Mouse (Mus musculus) hindbrain, postnatal 0 days (tissue): ENCODE measurements at regions not wholly inside any gene's neighbourhood (a gene's known extent, or its start where the extent isn't known, plus 50 kb on each side); places are given as distances from the start of the nearest gene placed in this dataset.

ENCODE experiments used
- ATAC-seq: fragments of 200-750 bp; cut with Nextera tagmentation; 2 replicates; pipeline ENCODE4 v1.8.0; 2017; ENCODE audit warnings: mild to moderate bottlenecking, moderate TSS enrichment, moderate library complexity
- DNase-seq: peaks from one replicate; pipeline ENCODE4 v3.0.0-alpha.2; 2015; ENCODE audit warnings: low spot score
- H3K27ac ChIP-seq: fragments of 300-500 bp; sonication (generic); 2 replicates; pipeline ENCODE4 v1.5.1; 2014; ENCODE audit warnings: mild to moderate bottlenecking
- H3K27me3 ChIP-seq: fragments of 300-500 bp; sonication (generic); 2 replicates; pipeline ENCODE4 v1.6.1; 2014; ENCODE audit warnings: low read length, mixed read lengths; ENCODE audit not compliant: insufficient read depth
- H3K36me3 ChIP-seq: fragments of 300-500 bp; sonication (generic); 2 replicates; pipeline ENCODE4 v1.6.1; 2014; ENCODE audit warnings: low read length, mixed read lengths; ENCODE audit not compliant: insufficient read depth
- H3K4me1 ChIP-seq: fragments of 300-500 bp; sonication (generic); 2 replicates; pipeline ENCODE4 v1.6.1; 2014; ENCODE audit warnings: antibody characterized with exemption, low read length, mixed read lengths; ENCODE audit not compliant: insufficient read depth
- H3K4me2 ChIP-seq: fragments of 300-500 bp; sonication (generic); 2 replicates; pipeline ENCODE4 v1.6.1; 2014; ENCODE audit warnings: low read depth, mild to moderate bottlenecking, low read length, moderate library complexity, mixed read lengths
- H3K4me3 ChIP-seq: fragments of 300-500 bp; sonication (generic); 2 replicates; pipeline ENCODE4 v1.5.1; 2014; ENCODE audit warnings: low read length
- H3K9ac ChIP-seq: fragments of 300-500 bp; sonication (generic); replicated peaks from 2 replicates; pipeline ENCODE4 v1.6.1; 2014; ENCODE audit warnings: mild to moderate bottlenecking, low read length, moderate library complexity, mixed read lengths
- H3K9me3 ChIP-seq: fragments of 300-500 bp; sonication (generic); 2 replicates; pipeline ENCODE4 v1.6.1; 2016; ENCODE audit warnings: low read length, mixed read lengths
- CTCF ChIP-seq: IDR thresholded peaks from 2 replicates; pipeline ENCODE4 v1.5.1; 2016; ENCODE audit warnings: antibody characterized with exemption, control low read depth, low read depth
- WGBS: fragments of 180-500 bp; shearing (Covaris S2); extraction: QIAGEN DNeasy Blood & Tissue Kit; methylation state at CpG from one replicate; pipeline ENCODE4 v1.1.7; 2014; 5-methylcytosine and 5-hydroxymethylcytosine counted together

GRCm38 (mm10) chr9:120743455-120743854 is 172.2 kb downstream of the Rpl14 start:
- TF ChIP-seq CTCF = no peak
- H3K4me3 ChIP-seq = no peak overlapping the region
- peaks cover 7% of the 10 kb centered on the region; the same call in 1 of the 2 replicates for H3K4me1 ChIP-seq
- H3K4me2 ChIP-seq = no peak overlapping the region
- DNase-seq = no peak
- H3K9me3 ChIP-seq = no peaks in the 10 kb centered on the region
- no peak for ATAC-seq
- no peak overlapping the region for H3K27ac ChIP-seq
- H3K9ac ChIP-seq = no peak overlapping the region
- no peaks in the 10 kb centered on the region for H3K27me3 ChIP-seq
- 86% methylated on average over 9 of the region's 9 CpGs for WGBS
- H3K36me3 ChIP-seq = no peaks in the 10 kb centered on the region

- H3K27ac ChIP-seq = no peak overlapping the region
- no peak overlapping the region for H3K9ac ChIP-seq
- ATAC-seq (no peak), DNase-seq (no peak)
- H3K4me3 ChIP-seq = no peak overlapping the region
- WGBS = 86% methylated on average over 6 of the region's 6 CpGs
- no peaks in the 10 kb centered on the region for H3K36me3 ChIP-seq
- H3K9me3 ChIP-seq = no peaks in the 10 kb centered on the region
- no peaks in the 10 kb centered on the region for H3K4me1 ChIP-seq
- TF ChIP-seq CTCF = no peak
- H3K4me2 ChIP-seq = no peak overlapping the region
- H3K27me3 ChIP-seq = no peaks in the 10 kb centered on the region
Measured at GRCm38 (mm10) chr9:120745674-120746073, 174.4 kb downstream of the Rpl14 start.

GRCm38 (mm10) chr9:120750820-120751219 is 178.2 kb upstream of the Ctnnb1 start:
- no peak for TF ChIP-seq CTCF
- Histone ChIP-seq H3K9ac (no peak overlapping the region), H3K36me3 (no peaks in the 10 kb centered on the region), H3K4me1 (no peaks in the 10 kb centered on the region), H3K4me2 (no peak overlapping the region), H3K27me3 (no peaks in the 10 kb centered on the region), H3K27ac (no peak overlapping the region), H3K9me3 (no peaks in the 10 kb centered on the region), H3K4me3 (no peak overlapping the region)
- no peak for DNase-seq
- no peak for ATAC-seq
- WGBS = 94% methylated on average over 4 of the region's 4 CpGs

- Histone ChIP-seq H3K9me3 (no peaks in the 10 kb centered on the region), H3K27me3 (no peaks in the 10 kb centered on the region), H3K4me2 (no peak overlapping the region), H3K36me3 (no peaks in the 10 kb centered on the region), H3K9ac (no peak overlapping the region), H3K4me3 (no peak overlapping the region), H3K4me1 (no peaks in the 10 kb centered on the region), H3K27ac (no peak overlapping the region)
- no peak for TF ChIP-seq CTCF
- DNase-seq = peak; percentile 67
- ATAC-seq = 0 out of 2 replicates have a peak, but pooled peaks have one; percentile 27
- WGBS = 84% methylated on average over 5 of the region's 5 CpGs
Measured at GRCm38 (mm10) chr9:120751686-120752484, 177.1 kb upstream of the Ctnnb1 start.

GRCm38 (mm10) chr9:120754151-120754550 is 174.9 kb upstream of the Ctnnb1 start:
- no peak overlapping the region for H3K27ac ChIP-seq
- H3K4me2 ChIP-seq = no peak overlapping the region
- no peaks in the 10 kb centered on the region for H3K4me1 ChIP-seq
- H3K9ac ChIP-seq = no peak overlapping the region
- no peaks in the 10 kb centered on the region for H3K27me3 ChIP-seq
- H3K4me3 ChIP-seq = no peak overlapping the region
- ATAC-seq (no peak), DNase-seq (no peak)
- TF ChIP-seq CTCF = no peak
- H3K36me3 ChIP-seq = no peaks in the 10 kb centered on the region
- no peaks in the 10 kb centered on the region for H3K9me3 ChIP-seq

- Histone ChIP-seq H3K9me3 (no peaks in the 10 kb centered on the region), H3K4me3 (no peak overlapping the region), H3K4me2 (no peak overlapping the region), H3K4me1 (no peaks in the 10 kb centered on the region), H3K36me3 (no peaks in the 10 kb centered on the region), H3K27ac (no peak overlapping the region), H3K9ac (no peak overlapping the region), H3K27me3 (no peaks in the 10 kb centered on the region)
- ATAC-seq (no peak), DNase-seq (no peak)
- WGBS = 90% methylated on average over 7 of the region's 7 CpGs
- no peak for TF ChIP-seq CTCF
Measured at GRCm38 (mm10) chr9:120755486-120755885, 173.5 kb upstream of the Ctnnb1 start.

GRCm38 (mm10) chr9:120758003-120758402 is 171.0 kb upstream of the Ctnnb1 start:
- Histone ChIP-seq H3K4me3 (no peak overlapping the region), H3K4me1 (no peaks in the 10 kb centered on the region), H3K27me3 (no peaks in the 10 kb centered on the region), H3K4me2 (no peak overlapping the region), H3K36me3 (no peaks in the 10 kb centered on the region), H3K27ac (no peak overlapping the region), H3K9me3 (no peaks in the 10 kb centered on the region), H3K9ac (no peak overlapping the region)
- ATAC-seq = no peak
- 97% methylated on average over 3 of the region's 3 CpGs for WGBS
- DNase-seq = no peak
- TF ChIP-seq CTCF = no peak
